Mouse (Mus musculus): Measurements from ENCODE around the gene Rab40b. TPM values are rescaled to one million over a fixed set of nuclear protein-coding genes. Genes with fewer than 3 reads are reported as not detected.

The Rab40b gene
- polyA plus RNA-seq (2011; ENCODE audit: insufficient read depth, insufficient read length, low replicate concordance, missing spikeins): not detected in 2 replicates

DNA sequence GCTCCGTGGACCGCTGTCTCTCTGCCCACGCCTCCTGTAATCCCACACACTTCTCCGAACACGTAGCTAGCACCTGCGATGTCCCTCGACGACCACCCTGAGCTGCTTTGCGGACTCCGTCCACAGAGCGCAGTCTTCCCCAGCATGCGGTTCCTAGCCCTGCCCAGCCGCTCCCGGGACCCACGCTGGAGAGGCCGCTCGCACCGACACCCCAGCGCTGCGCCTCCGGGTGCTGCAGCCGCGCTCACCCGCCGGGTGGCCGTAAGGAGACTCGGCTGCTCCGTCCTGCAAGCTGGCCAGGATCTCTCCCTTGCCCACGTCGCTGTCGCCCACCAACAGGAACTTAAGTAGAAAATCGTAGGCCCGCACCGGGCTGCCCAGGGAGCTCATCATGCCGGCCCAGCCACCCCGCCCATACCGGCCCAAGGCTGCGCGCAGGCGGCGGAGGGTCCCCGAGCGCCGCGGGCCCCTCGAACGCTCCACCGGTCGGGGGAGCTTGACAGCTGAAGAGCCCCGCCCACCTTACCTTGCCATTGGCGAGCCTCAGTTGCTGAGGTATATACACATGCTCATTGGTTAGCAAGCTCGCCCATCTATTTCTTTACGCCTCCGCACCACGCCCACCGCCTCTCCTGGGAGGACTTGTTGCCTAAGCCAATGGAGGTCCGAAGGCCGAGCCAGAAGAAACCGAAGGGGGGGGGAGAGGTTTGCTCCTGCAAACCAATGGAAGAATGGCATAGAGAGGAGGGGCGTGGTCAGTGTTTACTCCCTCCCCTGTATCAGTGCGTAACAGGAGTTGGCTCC lies at the start of gene Rab40b:
Gene Rab40b, minus strand, starts transcription at position 502 of the 804 bp plus-strand sequence.
- WGBS: 2% methylated on average over 61 of the region's 61 CpGs
- Histone ChIP-seq H3K4me1 (ENCODE audit: control insufficient read depth, insufficient read depth, low read length) (no peaks in the 10 kb centered on the region; the same call in 1 of the 2 replicates), H3K27ac (ENCODE audit: control insufficient read depth, insufficient read depth, low read depth, low read length, poor library complexity) (peak within 1 kb of the TSS; percentile 9; the same call in 1 of the 2 replicates), H3K4me3 (replicated peaks; ENCODE audit: control insufficient read depth, low read depth, low read length) (peak within 1 kb of the TSS; percentile 49)
- no peak for TF ChIP-seq POLR2A (IDR thresholded peaks at IDR 0.05; ENCODE audit: borderline replicate concordance, control insufficient read depth, low read depth, low read length)

GRCm38 (mm10) chr11:121437236-121437635 lies 49.2 kb upstream of the Rab40b start:
- peaks cover 2% of the 10 kb centered on the region for H3K4me1 ChIP-seq (ENCODE audit: control insufficient read depth, insufficient read depth, low read length)
- H3K27ac ChIP-seq (ENCODE audit: control insufficient read depth, insufficient read depth, low read depth, low read length, poor library complexity): peak overlapping the region; percentile 74
- TF ChIP-seq POLR2A (IDR thresholded peaks at IDR 0.05; ENCODE audit: borderline replicate concordance, control insufficient read depth, low read depth, low read length): no peak
- H3K4me3 ChIP-seq (replicated peaks; ENCODE audit: control insufficient read depth, low read depth, low read length): peak overlapping the region; percentile 64
- 73% methylated on average over 5 of the region's 5 CpGs for WGBS

GRCm38 (mm10) chr11:121434156-121435155 lies 46.4 kb upstream of the Rab40b start, which contains the start of gene Fn3k:
Gene Fn3k (plus strand): TSS chr11:121434913.
- TF ChIP-seq CTCF (IDR thresholded peaks at IDR 0.05; ENCODE audit: control insufficient read depth, insufficient read depth, low read length) (no peak), POLR2A (IDR thresholded peaks at IDR 0.05; ENCODE audit: borderline replicate concordance, control insufficient read depth, low read depth, low read length) (peak; percentile 74; the same call in 1 of the 2 replicates)
- Histone ChIP-seq H3K4me1 (ENCODE audit: control insufficient read depth, insufficient read depth, low read length) (peaks cover 3% of the 10 kb centered on the region), H3K4me3 (replicated peaks; ENCODE audit: control insufficient read depth, low read depth, low read length) (peak within 1 kb of the TSS; percentile 74), H3K27ac (ENCODE audit: control insufficient read depth, insufficient read depth, low read depth, low read length, poor library complexity) (peak within 1 kb of the TSS; percentile 92)
- WGBS: 5% methylated on average over 30 of the region's 30 CpGs

DNA sequence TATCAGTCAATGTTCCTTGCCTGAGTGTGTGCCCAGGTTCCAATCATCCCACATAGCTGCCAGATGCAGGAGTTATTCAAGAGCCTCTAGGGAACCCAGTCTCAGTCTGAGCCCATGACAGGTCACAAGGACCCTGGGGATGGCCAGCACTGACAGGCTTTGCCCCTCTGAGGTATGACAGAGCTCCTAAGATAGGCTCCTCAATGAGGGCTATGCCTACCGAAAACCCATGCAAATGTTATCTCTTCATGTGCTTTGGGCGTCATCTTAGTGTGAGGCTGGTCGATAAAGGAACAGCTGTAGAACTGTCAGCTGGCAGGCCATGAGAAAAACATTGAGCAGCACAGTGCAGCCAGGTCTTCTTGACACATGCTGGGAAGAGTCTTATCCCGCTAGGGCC lies 45.3 kb upstream of the Rab40b start:
- WGBS: 66% methylated on average over 4 of the region's 4 CpGs
- Histone ChIP-seq H3K27ac (ENCODE audit: control insufficient read depth, insufficient read depth, low read depth, low read length, poor library complexity) (peak overlapping the region; percentile 92), H3K4me1 (ENCODE audit: control insufficient read depth, insufficient read depth, low read length) (peaks cover 3% of the 10 kb centered on the region), H3K4me3 (replicated peaks; ENCODE audit: control insufficient read depth, low read depth, low read length) (no peak overlapping the region)
- TF ChIP-seq CTCF (IDR thresholded peaks at IDR 0.05; ENCODE audit: control insufficient read depth, insufficient read depth, low read length) (no peak), POLR2A (IDR thresholded peaks at IDR 0.05; ENCODE audit: borderline replicate concordance, control insufficient read depth, low read depth, low read length) (no peak)

DNA sequence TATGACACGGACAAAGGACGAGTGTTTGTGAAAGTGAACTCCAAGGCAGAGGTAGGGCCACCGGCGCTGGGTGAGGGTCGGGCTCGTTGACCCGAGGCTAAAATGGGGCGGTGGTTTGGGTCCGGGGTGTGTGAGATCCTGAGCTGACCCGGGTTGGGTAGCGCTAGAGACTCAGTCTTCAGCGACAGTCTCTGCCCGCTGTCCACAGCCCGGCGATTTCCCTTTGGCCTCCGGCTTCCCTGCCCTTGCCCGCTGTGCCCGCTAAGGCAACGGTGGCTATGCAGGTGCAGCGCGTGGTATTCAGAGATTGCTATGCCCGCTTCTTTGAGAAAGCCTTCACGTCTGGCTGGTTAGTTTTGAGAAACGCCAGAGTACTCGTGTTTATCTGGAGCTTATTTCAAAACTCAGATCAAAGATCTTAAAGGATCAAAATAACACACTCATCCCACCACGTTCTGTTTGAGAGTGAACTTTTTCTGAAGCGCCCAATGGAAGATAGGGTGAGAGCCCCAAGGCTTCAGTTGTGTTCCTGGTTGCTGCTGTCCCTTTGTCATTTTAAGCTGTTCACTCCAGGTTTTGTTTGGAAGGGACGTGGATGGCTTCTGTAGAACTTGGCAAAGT lies 33.6 kb upstream of the Rab40b start:
- Histone ChIP-seq H3K4me3 (replicated peaks; ENCODE audit: control insufficient read depth, low read depth, low read length) (peak overlapping the region; percentile 78), H3K27ac (ENCODE audit: control insufficient read depth, insufficient read depth, low read depth, low read length, poor library complexity) (peak overlapping the region; percentile 36), H3K4me1 (ENCODE audit: control insufficient read depth, insufficient read depth, low read length) (no peaks in the 10 kb centered on the region; the same call in 1 of the 2 replicates)
- 1% methylated on average over 28 of the region's 28 CpGs for WGBS
- TF ChIP-seq POLR2A (IDR thresholded peaks at IDR 0.05; ENCODE audit: borderline replicate concordance, control insufficient read depth, low read depth, low read length): no peak
- no peak for TF ChIP-seq CTCF (IDR thresholded peaks at IDR 0.05; ENCODE audit: control insufficient read depth, insufficient read depth, low read length)

DNA sequence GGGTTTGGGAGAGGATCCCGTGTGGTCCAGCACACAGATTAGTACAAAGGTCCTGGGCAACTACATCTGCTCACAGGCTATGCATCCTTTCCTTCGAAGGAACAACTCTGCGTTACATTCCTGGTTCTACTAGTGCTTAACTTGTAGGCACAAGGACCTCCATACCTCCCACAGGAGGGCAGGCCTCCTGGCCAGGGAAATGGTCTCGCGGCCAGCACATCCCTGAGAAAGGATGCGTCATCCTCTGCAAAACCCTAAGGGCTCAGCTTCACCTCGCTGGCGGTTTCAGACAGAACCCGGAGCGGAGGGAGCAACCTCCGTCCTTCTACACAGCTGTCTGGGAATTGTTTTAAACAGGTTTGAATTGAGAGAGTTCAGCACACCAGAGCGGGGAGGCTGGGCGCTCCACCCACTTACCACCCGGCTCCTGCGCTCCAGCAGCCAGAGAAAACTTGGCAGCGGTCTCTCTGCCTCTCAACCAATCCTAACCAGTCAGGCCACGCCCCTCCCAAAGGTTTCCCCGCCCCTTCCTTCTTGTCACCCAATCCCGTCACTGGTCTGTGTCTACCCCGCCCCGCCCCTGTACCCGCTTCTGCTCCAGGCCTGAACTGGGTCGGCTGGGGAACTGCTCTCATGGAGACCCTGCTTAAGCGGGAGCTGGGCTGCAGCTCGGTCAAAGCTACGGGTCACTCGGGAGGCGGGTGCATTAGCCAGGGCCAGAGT lies 32.9 kb upstream of the Rab40b start, which contains the start of gene Fn3krp:
Gene Fn3krp, plus strand, starts transcription at position 572 of the 723 bp plus-strand sequence.
- no peaks in the 10 kb centered on the region; the same call in 1 of the 2 replicates for H3K4me1 ChIP-seq (ENCODE audit: control insufficient read depth, insufficient read depth, low read length)
- peak within 1 kb of the TSS; percentile 76 for H3K27ac ChIP-seq (ENCODE audit: control insufficient read depth, insufficient read depth, low read depth, low read length, poor library complexity)

GRCm38 (mm10) chr11:121420379-121420778 lies 32.3 kb upstream of the Rab40b start:
- Histone ChIP-seq H3K4me1 (ENCODE audit: control insufficient read depth, insufficient read depth, low read length) (no peaks in the 10 kb centered on the region; the same call in 1 of the 2 replicates), H3K4me3 (replicated peaks; ENCODE audit: control insufficient read depth, low read depth, low read length) (no peak overlapping the region), H3K27ac (ENCODE audit: control insufficient read depth, insufficient read depth, low read depth, low read length, poor library complexity) (no peak overlapping the region)
- 61% methylated on average over 5 of the region's 5 CpGs for WGBS
- TF ChIP-seq POLR2A (IDR thresholded peaks at IDR 0.05; ENCODE audit: borderline replicate concordance, control insufficient read depth, low read depth, low read length): no peak
- no peak for TF ChIP-seq CTCF (IDR thresholded peaks at IDR 0.05; ENCODE audit: control insufficient read depth, insufficient read depth, low read length)

More for the DNA sequence above, 32.9 kb upstream of the Rab40b start, which contains the start of gene Fn3krp:
- peak within 1 kb of the TSS; percentile 78 for H3K4me3 ChIP-seq (replicated peaks; ENCODE audit: control insufficient read depth, low read depth, low read length)
- TF ChIP-seq CTCF (IDR thresholded peaks at IDR 0.05; ENCODE audit: control insufficient read depth, insufficient read depth, low read length) (no peak), POLR2A (IDR thresholded peaks at IDR 0.05; ENCODE audit: borderline replicate concordance, control insufficient read depth, low read depth, low read length) (peak; percentile 71; the same call in 1 of the 2 replicates)
- 2% methylated on average over 28 of the region's 28 CpGs for WGBS

Data from bone marrow, adult 2 months (tissue).